Comparison of ENCODE assay signal across 8 mouse cellular contexts in genomic region chr14:122181078-122181814, GRCm38 (mm10). TPM values are rescaled to one million over a fixed set of nuclear protein-coding genes. Genes with fewer than 3 reads are reported as not detected.
DNase-seq lines count a peak whose midpoint lies in the region; ATAC-seq and TF ChIP-seq lines count a peak whose summit lies in the region.

Gene Clybl, plus strand, starts transcription at chr14:122181704.

- peak within 1 kb of the TSS; percentile 59 for H3K9ac ChIP-seq in hindbrain, postnatal 0 days (replicated peaks; ENCODE audit: low read length)

- no peaks in the 10 kb centered on the region for H3K4me1 ChIP-seq in hindbrain, postnatal 0 days (ENCODE audit: insufficient read depth, low read length)
- H3K4me1 ChIP-seq in megakaryocyte, embryonic 14.5 days, result peaks cover 55% of the 10 kb centered on the region

- H3K27ac ChIP-seq in gastrocnemius, adult 2 months, result peak within 1 kb of the TSS; percentile 90
- peak within 1 kb of the TSS; percentile 52; the same call in 1 of the 2 replicates for H3K27ac ChIP-seq in hindbrain, postnatal 0 days

- 3% methylated on average over 41 of the region's 45 CpGs for WGBS in hindbrain, postnatal 0 days

- peak within 1 kb of the TSS; percentile 95 for H3K4me3 ChIP-seq in gastrocnemius, adult 2 months
- H3K4me3 ChIP-seq in hindbrain, postnatal 0 days (ENCODE audit: low read length), result peak within 1 kb of the TSS; percentile 58
- peak within 1 kb of the TSS; percentile 98 for H3K4me3 ChIP-seq in megakaryocyte, embryonic 14.5 days (replicated peaks)

- H3K36me3 ChIP-seq in hindbrain, postnatal 0 days (ENCODE audit: insufficient read depth, low read length), result no peaks in the 10 kb centered on the region
- H3K36me3 ChIP-seq in megakaryocyte, embryonic 14.5 days (replicated peaks; ENCODE audit: low read length), result no peaks in the 10 kb centered on the region

- H3K9me3 ChIP-seq in hindbrain, postnatal 0 days (ENCODE audit: low read length), result no peaks in the 10 kb centered on the region
- no peaks in the 10 kb centered on the region for H3K9me3 ChIP-seq in megakaryocyte, embryonic 14.5 days

- ATAC-seq in common myeloid progenitor, adult 5-6 weeks (replicated peaks; ENCODE audit: low read depth, poor library complexity, severe bottlenecking), result peak; percentile 92
- peak; percentile 97 for ATAC-seq in hindbrain, postnatal 0 days

- intact Hi-C loops in gastrocnemius, adult 2 months (cut with DNase I), result no loop called here

- peak within 1 kb of the TSS; percentile 63 for H3K4me2 ChIP-seq in hindbrain, postnatal 0 days (ENCODE audit: low read depth, low read length)

- peak; percentile 97 for DNase-seq in ZHBTc4 (ENCODE audit: low read depth, low spot score)
- DNase-seq in gastrocnemius, adult 2 months, result peak; percentile 99
- peak; percentile 88 for DNase-seq in hindbrain, postnatal 0 days (ENCODE audit: low spot score)
- peak; percentile 87 to 88 for DNase-seq in left cerebral cortex, adult 8-10 months (ENCODE audit: low spot score in 2 of 2)
- DNase-seq in right cerebral cortex, postnatal 10 days (ENCODE audit: low spot score in 2 of 2), result peak; percentile 94
- peak; percentile 98 for DNase-seq in urinary bladder, postnatal 25 days (ENCODE audit: low spot score)

- H3K27me3 ChIP-seq in hindbrain, postnatal 0 days (ENCODE audit: insufficient read depth, low read length), result no peaks in the 10 kb centered on the region
- peaks cover 5% of the 10 kb centered on the region for H3K27me3 ChIP-seq in megakaryocyte, embryonic 14.5 days (replicated peaks)

- TF ChIP-seq CTCF in gastrocnemius, adult 2 months (IDR thresholded peaks at IDR 0.05), result no peak
- TF ChIP-seq CTCF in hindbrain, postnatal 0 days (IDR thresholded peaks at IDR 0.05; ENCODE audit: low read depth), result no peak

RNA-seq across cellular contexts. Expression of gene Clybl, which starts in this region (rescaled TPM):
- 15.2 and 17.2 TPM in 2 replicates for total RNA-seq in common myeloid progenitor, adult 5-6 weeks (2017)
- total RNA-seq in gastrocnemius, adult 2 months (2021), result 10 to 100 TPM; 52.3 to 68.4 TPM
- 13.3 and 17.4 TPM in 2 replicates for total RNA-seq in hindbrain, postnatal 0 days (2014; rRNA removed)
- 26.7 and 29.9 TPM in 2 replicates for polyA plus RNA-seq in hindbrain, postnatal 0 days (2015; fragmentation: Nextera tagmentation; extraction: Ambion mirVana)
- total RNA-seq in left cerebral cortex, adult 8-10 months (2022), result 10 to 100 TPM; 25.2 to 32.9 (median 27.3) TPM
- polyA plus RNA-seq in megakaryocyte, embryonic 14.5 days (2012; ENCODE audit: insufficient read depth, low replicate concordance), result 8.3 TPM in 1 of 2 replicates, not detected in the other

Comparison
In these comparisons a context has a peak if more than half of its experiments do, and no peak if none do; other contexts are left out.
1. Peak in every context shown above with its lines: DNase-seq, ATAC-seq, H3K4me3 ChIP-seq and H3K27ac ChIP-seq.